Mouse (Mus musculus) adrenal gland (tissue): Measurements from ENCODE around the gene Fcho1.
"Not testable (repeated sequence)": the region's sequence is repeated elsewhere in the genome, so short reads cannot be mapped to it uniquely, and the experiment has no call there.

Source experiments
- intact Hi-C: fragments of 180-260 bp; cut with DNase I; formaldehyde crosslinking; loops from one replicate; pipeline ENCODE4 v1.15.1; 2025

The Fcho1 gene

GRCm38 (mm10) chr8:71718252-71718651, 7.3 kb downstream of the Fcho1 start:
- intact Hi-C loops = no loop called here

GRCm38 (mm10) chr8:71717096-71717495, 8.4 kb downstream of the Fcho1 start:
- intact Hi-C loops = no loop called here

DNA sequence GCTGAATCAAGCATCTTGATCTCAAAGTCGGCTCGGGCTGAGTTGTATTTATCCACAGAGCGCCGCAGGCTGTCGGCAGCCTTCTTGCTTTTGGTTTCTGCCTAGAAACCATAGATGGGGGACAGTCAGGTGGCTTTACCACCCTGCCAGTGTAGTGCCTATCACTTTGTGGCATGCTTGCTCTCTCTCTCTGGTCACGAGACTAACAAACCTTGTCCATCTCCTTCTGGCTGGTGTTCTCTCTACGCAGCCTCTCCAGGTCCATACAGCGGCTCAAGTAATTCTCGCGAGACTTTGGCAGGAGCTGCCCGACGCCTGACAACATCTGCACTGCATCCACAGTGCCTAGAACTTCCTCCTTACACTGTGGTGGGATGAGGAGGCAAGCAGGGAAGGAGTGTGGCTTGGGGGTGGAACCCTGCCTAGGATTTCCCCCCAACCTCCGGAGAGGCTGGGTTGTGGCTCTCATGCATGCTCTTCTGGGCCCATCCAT, 8.9 kb downstream of the Fcho1 start:
- intact Hi-C loops = no loop called here

DNA sequence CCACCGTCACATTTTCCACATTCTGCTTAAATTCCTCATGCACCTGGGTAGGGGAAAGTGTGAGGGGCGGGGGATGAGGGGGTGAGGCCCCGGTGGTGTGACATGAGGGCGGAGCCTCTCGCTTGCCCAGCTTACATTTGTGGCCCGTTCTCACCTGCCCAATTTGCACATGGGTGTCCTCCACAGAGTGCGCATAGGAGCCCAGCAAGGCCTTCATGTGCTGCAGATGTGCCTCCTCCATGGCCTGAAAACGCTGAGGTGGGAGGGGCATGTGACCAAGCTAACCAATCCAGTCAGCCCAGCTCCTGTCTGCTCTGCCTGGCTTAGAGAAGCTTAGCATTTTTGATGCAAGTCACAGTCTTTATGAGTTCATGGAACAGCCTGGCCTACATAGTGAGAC, 10.0 kb downstream of the Fcho1 start:
- intact Hi-C loops = no loop called here

DNA sequence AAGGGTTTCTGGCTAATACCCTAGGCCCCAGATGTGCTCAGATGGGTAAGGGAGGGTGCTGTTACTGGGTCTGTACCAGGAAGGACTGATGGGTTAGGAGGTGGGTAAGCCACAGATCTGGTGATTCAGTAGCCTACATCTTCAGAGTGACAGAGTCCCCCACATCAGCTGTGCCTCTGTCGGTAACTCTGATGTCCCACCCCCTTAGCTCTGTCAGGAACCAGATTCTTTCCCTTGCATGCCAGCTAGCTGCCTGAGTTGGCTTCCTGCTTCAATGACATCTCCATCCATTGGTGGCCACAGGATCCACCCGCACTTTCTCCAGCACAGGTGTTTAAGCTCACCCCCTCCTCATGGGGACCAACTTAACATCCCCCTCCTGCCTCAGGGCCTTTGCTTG, 13.9 kb downstream of the Fcho1 start:
- intact Hi-C loops = no loop called here

DNA sequence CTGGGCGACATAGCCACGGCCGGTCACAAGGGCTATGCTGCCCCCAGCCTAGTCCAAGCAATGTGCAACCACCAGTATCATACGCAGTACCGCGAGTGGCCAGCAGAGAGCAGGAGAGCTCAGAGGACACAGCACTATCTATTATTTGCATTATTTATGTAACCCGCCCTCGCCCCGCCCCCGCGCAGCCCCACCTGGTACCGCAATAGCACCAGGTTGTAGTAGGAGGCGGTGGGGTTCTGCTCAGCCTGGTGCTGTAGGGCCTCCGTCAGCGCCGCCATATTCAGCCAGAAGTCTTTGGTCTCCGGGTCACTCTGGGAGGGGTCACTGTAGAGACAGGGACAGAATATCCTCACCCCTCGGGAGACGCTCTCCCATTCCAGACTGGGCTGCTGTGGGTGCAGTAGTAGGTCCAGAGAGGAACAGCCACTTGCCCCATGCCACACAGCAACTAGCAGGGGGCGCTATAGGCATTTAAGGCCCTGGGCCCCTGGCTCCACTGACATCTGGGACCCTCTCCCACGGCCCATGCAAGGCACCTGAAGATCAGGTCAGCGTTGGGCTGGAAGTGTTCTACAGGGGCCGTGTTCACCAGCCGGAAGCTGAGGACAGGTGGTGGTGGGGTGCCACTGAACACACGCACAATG, 15.6 kb downstream of the Fcho1 start:
- intact Hi-C loops = no loop called here

GRCm38 (mm10) chr8:71709134-71709799, 16.2 kb downstream of the Fcho1 start:
- intact Hi-C loops = no loop called here

- intact Hi-C loops = no loop called here
These were observed 17.6 kb downstream of the Fcho1 start for GRCm38 (mm10) chr8:71707874-71708273.

- intact Hi-C loops = not testable (repeated sequence)
These were observed 22.1 kb downstream of the Fcho1 start for GRCm38 (mm10) chr8:71703400-71703799.

DNA sequence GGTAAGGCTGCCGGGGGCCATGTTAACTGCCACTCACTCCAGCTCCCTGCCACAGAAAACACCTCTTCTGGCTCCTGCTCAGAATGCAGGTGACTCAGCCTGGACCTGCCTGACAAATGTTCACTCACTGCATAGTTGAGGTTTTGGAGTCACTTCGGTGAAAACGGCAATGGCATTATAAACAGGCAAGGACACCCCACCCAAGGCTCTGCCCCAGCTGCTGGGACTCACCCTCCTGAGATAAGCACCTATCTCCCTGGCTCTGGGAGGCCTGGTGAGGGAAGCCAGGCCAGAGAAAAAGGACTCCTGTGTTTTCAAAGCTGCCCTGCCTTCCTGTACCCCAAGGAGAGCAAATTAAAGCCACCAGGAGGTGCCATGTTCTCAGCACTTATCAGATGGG, 22.6 kb downstream of the Fcho1 start:
- intact Hi-C loops = no loop called here

- intact Hi-C loops = no loop called here
These were observed 23.5 kb downstream of the Fcho1 start for GRCm38 (mm10) chr8:71702087-71702432.

DNA sequence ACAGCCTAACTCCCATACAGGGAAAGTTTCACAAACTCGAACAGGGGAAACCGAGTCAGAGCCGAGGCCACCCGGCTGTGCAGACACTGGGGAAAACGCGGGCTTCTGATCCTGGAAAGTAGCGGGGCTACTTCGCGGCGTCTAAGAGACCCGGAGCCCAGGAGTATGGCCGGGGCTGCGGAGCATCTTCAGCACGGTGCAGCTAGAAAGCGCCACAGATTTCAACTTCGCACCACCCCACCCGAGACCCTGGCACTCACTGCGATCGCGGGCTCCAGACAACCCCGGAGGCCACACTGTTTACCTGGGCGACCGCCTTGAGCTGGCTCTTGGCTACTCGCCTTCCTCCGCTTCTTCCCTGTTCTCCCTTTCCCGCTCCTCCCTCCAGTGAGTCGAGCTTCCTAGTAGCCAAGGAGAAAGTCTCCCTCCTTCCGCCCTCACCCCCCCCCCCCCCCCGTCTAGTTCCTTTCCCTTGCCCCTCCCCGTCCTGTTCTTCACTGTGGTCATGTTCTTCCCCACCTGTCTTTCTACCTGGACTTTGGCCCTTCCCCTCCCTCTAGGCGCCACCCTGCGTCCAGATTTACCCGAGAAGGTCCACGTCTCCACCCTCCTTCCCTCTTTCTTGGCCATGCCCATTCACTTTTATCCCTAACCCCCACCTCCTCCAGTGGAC, 24.0 kb downstream of the Fcho1 start, which contains the start of gene B3gnt3:
TSS of gene B3gnt3 (minus strand) at position 376 of the 673 bp plus-strand sequence.
- intact Hi-C loops = no loop called here

DNA sequence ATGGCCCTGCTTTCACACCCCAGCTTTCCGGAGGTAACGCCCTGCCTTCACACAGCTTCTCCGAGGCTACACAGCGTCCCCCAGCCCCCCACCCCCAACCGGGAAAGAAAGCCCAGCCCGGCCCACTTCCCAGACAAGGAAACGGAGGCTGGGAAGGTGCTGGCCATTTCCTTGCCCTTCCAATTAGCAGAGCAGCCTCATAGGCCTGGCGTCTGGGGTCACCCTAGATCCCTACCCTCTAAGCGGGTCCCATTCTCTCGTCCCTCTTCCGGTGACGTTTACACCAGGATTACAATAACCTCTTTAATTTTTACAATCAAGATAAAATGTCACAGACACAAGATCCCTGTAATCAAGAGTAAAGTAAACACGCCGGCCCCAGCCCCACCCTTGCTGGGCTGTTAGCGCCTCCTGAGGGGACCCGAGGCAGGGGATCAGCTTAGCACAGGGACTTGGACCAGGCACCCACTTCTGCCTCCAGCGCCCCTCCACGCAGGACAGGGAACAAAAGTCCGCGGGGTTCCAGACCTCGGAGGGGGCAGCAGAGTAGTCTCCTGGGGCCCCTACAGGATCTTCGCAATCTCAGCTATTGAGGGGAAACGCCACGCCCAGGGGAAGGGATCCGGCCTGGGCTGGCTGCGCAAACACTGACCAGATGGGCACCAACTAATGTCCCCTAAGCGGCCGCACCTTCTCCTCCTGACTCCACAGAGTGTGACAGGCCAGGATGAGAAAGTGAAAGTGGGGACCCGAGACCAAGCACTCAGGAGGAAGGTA, 24.8 kb downstream of the Fcho1 start:
- intact Hi-C loops = no loop called here

DNA sequence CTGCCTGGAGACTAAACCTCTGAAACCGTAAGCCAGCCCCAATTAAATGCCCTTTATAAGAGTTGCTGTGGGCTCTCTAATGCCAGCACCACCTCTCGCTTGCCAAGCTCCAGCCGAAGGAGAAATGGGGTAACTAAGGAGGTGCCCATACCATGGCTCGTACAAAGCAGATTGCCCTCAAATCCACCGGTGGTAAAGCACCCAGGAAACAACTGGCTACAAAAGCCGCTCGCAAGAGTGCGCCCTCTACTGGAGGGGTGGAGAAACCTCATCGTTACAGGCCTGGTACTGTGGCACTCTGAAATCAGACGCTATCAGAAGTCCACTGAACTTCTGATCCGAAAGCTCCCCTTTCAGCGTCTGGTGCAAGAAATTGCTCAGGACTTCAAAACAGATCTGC, 30.1 kb downstream of the Fcho1 start:
- intact Hi-C loops = not testable (repeated sequence)

GRCm38 (mm10) chr8:71693166-71694041, 32.1 kb downstream of the Fcho1 start:
- intact Hi-C loops = no loop called here

- intact Hi-C loops = no loop called here
These were observed 33.0 kb downstream of the Fcho1 start for GRCm38 (mm10) chr8:71692509-71692908.

DNA sequence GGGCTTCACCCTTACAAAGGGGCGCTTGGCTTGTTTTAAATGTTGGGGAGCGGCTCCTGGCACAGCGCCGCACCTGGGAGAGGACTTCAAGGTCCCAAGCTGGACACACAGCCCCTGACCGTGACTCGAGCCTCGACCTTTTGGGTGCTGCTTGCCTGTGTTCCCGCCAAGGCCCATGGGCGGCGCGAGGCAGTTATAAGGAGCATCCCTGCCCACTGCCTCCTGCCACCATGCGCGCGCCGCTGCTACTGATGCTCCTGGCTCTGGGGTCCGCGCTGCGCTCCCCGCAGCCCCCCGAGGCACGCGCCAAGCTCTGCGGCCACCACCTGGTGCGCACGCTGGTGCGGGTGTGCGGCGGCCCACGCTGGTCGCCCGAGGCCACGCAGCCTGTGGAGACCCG, 36.5 kb downstream of the Fcho1 start, which contains the start of gene Insl3:
TSS of gene Insl3 (plus strand) at position 187 of the 400 bp plus-strand sequence.
- intact Hi-C loops = no loop called here

- intact Hi-C loops = no loop called here
These were observed 37.9 kb downstream of the Fcho1 start for GRCm38 (mm10) chr8:71687616-71688015.

DNA sequence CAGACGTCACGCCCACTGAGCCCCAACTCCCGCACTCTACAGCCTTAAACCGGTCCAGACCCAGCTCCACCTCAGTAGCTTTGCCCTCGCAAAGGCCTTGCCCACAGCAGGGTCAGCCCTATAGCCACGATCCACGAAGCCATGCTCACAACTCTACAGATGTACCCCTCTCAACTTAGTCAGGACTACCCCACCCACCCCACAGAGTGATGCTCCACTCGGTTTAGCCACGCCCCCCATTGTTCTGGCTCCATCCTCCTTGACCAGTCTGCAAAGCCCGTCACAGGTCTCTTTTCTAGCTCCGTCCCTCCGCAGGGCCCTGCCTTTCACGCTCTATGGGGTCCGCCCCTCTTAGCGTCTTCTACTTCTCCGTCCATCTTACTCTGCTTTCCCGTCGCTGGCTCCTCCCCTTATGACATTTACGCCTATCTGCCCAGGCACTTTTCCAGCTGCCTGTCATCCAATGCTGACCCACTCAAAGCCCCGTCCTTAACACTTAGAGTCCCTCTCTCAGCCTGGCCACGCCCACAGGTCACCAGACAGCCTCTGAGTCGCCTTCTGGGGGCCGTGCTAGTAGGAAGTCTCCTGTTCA, 39.3 kb downstream of the Fcho1 start:
- intact Hi-C loops = no loop called here

DNA sequence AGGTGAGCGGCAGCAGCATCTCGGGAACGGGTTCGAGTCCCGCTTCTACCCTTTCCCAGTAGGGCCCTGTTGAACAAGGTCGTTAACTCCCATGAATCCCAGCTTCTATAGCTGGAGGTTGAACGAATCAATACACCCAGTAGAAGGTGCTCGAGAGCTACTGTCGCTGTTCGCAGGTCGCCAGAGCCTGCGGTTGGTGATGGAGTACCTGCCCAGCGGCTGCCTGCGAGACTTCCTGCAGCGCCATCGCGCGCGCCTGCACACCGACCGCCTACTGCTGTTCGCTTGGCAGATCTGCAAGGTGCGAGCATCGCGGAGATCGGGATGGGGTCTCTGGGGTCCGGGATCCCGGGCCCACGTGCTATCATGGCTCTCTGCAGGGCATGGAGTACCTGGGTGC, 39.9 kb downstream of the Fcho1 start:
- intact Hi-C loops = no loop called here
